Mouse (Mus musculus) bone marrow macrophage, adult 2 months (primary cell): ENCODE results near the gene Ddx19a.

ENCODE experiments used
- CTCF ChIP-seq: IDR thresholded peaks from 2 replicates; pipeline ENCODE4 v1.5.1; 2012; ENCODE audit warnings: low read depth, mild to moderate bottlenecking, low read length, moderate library complexity
- POLR2A ChIP-seq: IDR thresholded peaks from 2 replicates; pipeline ENCODE4 v1.6.1; 2012; ENCODE audit warnings: mild to moderate bottlenecking, low read depth, low read length, borderline replicate concordance

DNA sequence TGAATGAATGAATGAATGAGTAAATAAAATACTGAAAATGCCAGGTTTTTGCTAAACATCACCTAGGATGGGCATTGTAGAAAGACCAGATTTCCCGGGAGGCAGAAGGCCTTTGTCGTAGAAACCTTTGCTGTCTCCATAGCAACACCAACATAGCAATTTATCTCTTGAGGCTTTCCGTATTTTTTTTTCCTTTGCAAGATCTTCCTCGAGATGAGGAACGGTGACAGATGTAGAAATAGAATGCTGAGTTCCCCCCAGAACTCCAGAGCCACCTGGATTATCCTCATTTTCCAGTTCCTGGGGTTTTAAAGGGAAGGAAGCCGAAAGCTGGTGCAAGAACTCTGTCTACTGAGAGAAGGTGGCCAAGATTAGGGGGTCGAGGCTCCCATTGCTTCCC, 32.9 kb downstream of the Ddx19a start:
- no peak for TF ChIP-seq CTCF
- no peak for TF ChIP-seq POLR2A
